Mouse (Mus musculus) lung, postnatal 0 days (tissue): ENCODE data around the gene Antxr1.

Experiments used
- CTCF ChIP-seq: IDR thresholded peaks from 2 replicates; pipeline ENCODE4 v1.5.1; 2016; ENCODE audit warnings: antibody characterized with exemption, mild to moderate bottlenecking
- EP300 ChIP-seq: IDR thresholded peaks from 2 replicates; pipeline ENCODE4 v1.6.1; 2016; ENCODE audit warnings: antibody characterized with exemption, mild to moderate bottlenecking, control low read depth

DNA sequence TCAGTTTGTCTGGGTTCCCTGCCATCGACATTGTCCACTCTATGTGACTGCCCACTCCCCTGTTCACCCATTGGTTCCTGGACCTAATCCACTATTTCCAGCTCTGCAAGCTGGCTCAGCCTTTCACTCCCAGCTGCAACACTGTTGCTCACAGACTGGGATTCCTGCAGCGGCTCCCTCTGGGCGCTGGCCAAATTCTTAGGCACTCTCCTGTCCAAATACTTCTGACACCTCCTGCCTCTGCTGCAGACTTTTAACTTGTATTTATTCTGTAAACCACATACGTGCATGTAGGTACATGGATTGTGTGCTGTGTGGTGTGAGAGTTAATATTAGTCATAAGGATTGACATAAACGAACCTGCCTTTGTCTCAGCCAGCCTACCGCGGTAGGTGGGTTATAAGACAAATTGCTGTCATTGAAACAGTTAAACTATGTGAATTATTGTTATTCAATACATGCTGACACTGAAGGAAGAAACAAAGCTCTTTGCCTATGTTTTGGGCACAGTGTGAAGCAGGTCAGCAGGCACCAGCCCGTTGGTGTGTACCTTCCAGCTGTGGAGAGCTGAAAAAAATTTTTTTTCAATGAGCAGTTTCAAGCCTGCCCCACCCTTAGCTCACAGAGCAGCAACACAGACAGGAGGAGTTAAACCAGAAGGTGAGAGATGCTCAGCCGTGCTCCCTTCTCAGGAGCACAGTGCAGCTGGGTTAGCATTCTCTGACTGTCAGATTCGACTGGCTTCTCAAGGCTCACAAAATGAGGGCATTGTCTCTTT, 112.6 kb downstream of the Antxr1 start:
- TF ChIP-seq CTCF (no peak), EP300 (no peak)
